Mouse (Mus musculus) liver, adult 2 months (tissue): ENCODE measurements around the gene Marc1. TPM values are rescaled to one million over a fixed set of nuclear protein-coding genes. Genes with fewer than 3 reads are reported as not detected.
A peak's percentile ranks its signal among the peaks of the same experiment; 100 is the strongest.

Experiments used
- DNase-seq: peaks from one replicate; pipeline ENCODE4 v3.0.0-alpha.2; 2011; ENCODE audit warnings: low read depth, low spot score; ENCODE audit errors: extremely low read depth
- H3K27ac ChIP-seq: fragments of 200-500 bp; replicated peaks from 2 replicates; pipeline ENCODE4 v1.5.1; 2012; ENCODE audit warnings: low read depth, mild to moderate bottlenecking, control low read depth, inconsistent platforms, low read length; ENCODE audit not compliant: insufficient read depth
- H3K27me3 ChIP-seq: fragments of 200-500 bp; 2 replicates; pipeline ENCODE4 v1.6.1; 2012; ENCODE audit warnings: mild to moderate bottlenecking, moderate library complexity, low read length, inconsistent platforms; ENCODE audit not compliant: control insufficient read depth, insufficient read depth
- H3K36me3 ChIP-seq: fragments of 200-500 bp; 2 replicates; pipeline ENCODE4 v1.6.1; 2012; ENCODE audit warnings: low read length, inconsistent platforms; ENCODE audit not compliant: control insufficient read depth, insufficient read depth
- H3K4me1 ChIP-seq: fragments of 200-500 bp; 2 replicates; pipeline ENCODE4 v1.6.1; 2011; ENCODE audit warnings: low read length; ENCODE audit not compliant: control insufficient read depth, insufficient read depth
- H3K4me3 ChIP-seq: fragments of 200-500 bp; 2 replicates; pipeline ENCODE4 v1.5.1; 2011; ENCODE audit warnings: low read depth, mild to moderate bottlenecking, control low read depth, low read length, moderate library complexity; ENCODE audit not compliant: insufficient read depth
- H3K79me2 ChIP-seq: fragments of 200-500 bp; 2 replicates; pipeline ENCODE4 v1.6.1; 2012; ENCODE audit warnings: inconsistent platforms, mild to moderate bottlenecking, low read length, moderate library complexity; ENCODE audit not compliant: control insufficient read depth, insufficient read depth
- H3K9ac ChIP-seq: fragments of 200-500 bp; 2 replicates; pipeline ENCODE4 v1.6.1; 2012; ENCODE audit warnings: low read depth, mild to moderate bottlenecking, control low read depth, inconsistent platforms, low read length
- CTCF ChIP-seq: fragments of 200-500 bp; IDR thresholded peaks from 2 replicates; pipeline ENCODE4 v1.5.1; 2011; ENCODE audit warnings: low read depth, low read length, control low read depth
- POLR2A ChIP-seq: fragments of 200-500 bp; IDR thresholded peaks from 2 replicates; pipeline ENCODE4 v1.6.1; 2011; ENCODE audit warnings: low read length, control low read depth; ENCODE audit not compliant: insufficient read depth; ENCODE audit errors: extremely low read depth
- WGBS: fragments of 180-500 bp; shearing (Covaris S2); methylation state at CpG from one replicate; pipeline ENCODE4 v1.1.7; 2018; 5-methylcytosine and 5-hydroxymethylcytosine counted together
- polyA plus RNA-seq: library from polyadenylated mRNA; depleted of rRNA; stranded (reverse); fragments of >200 nt; gene quantifications from 2 replicates; pipeline ENCODE4 v1.2.3, GENCODE M21; 2012; rRNA removed
- total RNA-seq: library from RNA; depleted of rRNA; stranded (reverse); fragments of >200 nt; gene quantifications from 2 replicates; pipeline ENCODE4 v1.2.3, GENCODE M21; 2014; rRNA removed

Marc1 gene
- 345 and 386 TPM in 2 replicates for total RNA-seq
- 395 and 462 TPM in 2 replicates for polyA plus RNA-seq

DNA sequence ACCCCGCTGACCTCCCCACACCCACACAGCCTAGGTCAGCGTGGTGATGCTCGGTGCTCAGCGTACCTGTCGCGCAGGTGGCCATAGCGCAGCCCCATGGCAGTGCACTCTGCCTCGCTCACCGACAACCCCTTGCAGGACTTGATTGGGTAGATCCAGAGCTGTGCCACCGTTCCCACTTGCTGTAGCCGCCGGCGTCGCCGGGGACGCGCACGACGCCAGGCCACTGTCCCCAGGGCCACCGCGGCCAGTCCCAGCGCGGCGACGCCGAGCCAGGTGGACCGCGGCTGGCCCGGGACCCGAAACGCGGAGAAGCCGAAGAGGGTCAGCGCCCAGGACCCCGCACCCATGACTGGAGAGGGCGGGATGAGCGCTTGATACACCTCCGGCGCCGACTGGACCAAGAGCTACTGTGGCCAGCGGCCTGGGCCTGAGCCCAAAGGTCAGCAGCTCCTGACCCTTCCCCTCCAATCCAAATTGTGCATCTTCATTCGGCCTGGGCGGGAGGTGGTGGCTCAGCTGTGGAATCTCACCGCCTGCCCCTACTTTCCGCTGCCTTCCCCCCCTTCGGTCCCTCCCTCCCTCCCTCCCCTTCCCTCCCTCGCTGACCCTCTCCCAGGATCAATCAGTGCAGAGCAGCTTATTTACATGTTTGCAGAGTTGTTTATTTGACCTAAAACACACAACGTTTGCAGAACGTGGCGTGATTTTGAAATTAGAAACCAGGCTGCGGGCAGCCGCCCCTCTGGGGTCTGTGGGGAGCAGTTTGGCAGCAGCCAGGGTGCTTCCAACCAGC is at the start of gene Marc1:
Gene Marc1 (minus strand): TSS at position 534 of the 796 bp plus-strand sequence.
- DNase-seq = peak; percentile 93
- Histone ChIP-seq H3K4me3 (peak within 1 kb of the TSS; percentile 99), H3K4me1 (peaks cover 21% of the 10 kb centered on the region), H3K36me3 (peaks cover 20% of the 10 kb centered on the region), H3K27ac (peak within 1 kb of the TSS; percentile 98), H3K9ac (peak within 1 kb of the TSS; percentile 99), H3K79me2 (peaks cover 14% of the 10 kb centered on the region; the same call in 1 of the 2 replicates), H3K27me3 (no peaks in the 10 kb centered on the region)
- TF ChIP-seq POLR2A (peak; percentile 89), CTCF (0 out of 2 replicates have a peak, but pooled peaks have one; percentile 3)
- WGBS = 7% methylated on average over 52 of the region's 52 CpGs

DNA sequence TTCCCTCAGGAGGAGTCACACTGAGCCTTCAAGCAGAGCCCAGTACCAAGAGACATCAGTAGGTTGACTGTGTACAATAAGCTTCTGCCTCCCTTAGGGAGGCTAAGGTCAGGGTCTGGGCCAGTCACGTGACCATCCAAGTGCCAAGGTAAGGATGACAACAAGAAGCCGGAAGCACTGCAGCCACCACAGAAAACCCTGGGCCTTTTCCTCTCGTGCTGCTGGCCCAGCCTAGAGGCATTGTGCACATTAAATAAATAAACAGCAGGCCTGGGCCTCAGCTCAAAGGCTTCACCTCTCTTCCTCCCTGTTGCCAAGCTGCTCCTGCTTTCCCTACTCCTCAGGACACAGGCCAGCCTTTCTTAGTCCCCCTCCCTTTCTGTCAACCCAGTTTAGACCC is 49.2 kb upstream of the Marc1 start:
- no peaks in the 10 kb centered on the region for H3K27me3 ChIP-seq
- no peak overlapping the region for H3K27ac ChIP-seq
- no peaks in the 10 kb centered on the region for H3K79me2 ChIP-seq
- no peak overlapping the region for H3K9ac ChIP-seq
- DNase-seq = no peak
- no peaks in the 10 kb centered on the region for H3K36me3 ChIP-seq
- TF ChIP-seq CTCF = no peak
- no peak for TF ChIP-seq POLR2A
- no peak overlapping the region for H3K4me3 ChIP-seq
- 46% methylated on average over 3 of the region's 3 CpGs for WGBS
- H3K4me1 ChIP-seq = peaks cover 6% of the 10 kb centered on the region

DNA sequence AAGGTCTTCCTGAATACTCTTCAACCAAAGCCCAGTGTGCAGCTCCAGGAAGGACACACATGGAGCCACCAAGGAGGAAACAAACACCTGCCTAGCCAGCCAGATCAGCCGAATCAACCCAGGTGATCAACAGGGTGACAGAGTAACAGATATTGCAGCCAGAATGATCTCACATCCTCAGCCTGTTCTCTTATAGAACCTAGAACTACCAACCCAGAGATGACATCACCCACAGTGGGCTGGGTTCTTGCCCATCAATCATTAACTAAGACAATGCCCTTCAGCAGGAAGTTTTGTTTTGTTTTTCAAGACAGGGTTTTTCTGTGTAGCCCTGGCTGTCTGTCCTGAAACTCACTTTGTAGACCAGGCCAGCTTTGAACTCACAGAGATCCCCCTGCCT is 47.1 kb upstream of the Marc1 start:
- peak; percentile 88 for DNase-seq
- Histone ChIP-seq H3K4me3 (no peak overlapping the region), H3K36me3 (no peaks in the 10 kb centered on the region), H3K27me3 (no peaks in the 10 kb centered on the region), H3K4me1 (peaks cover 14% of the 10 kb centered on the region), H3K9ac (peak overlapping the region; percentile 54), H3K27ac (peak overlapping the region; percentile 69), H3K79me2 (no peaks in the 10 kb centered on the region)
- TF ChIP-seq POLR2A = no peak
- no peak for TF ChIP-seq CTCF
- 14% methylated on average over 1 of the region's 1 CpGs for WGBS

GRCm38 (mm10) chr1:184857216-184857615 is 46.1 kb upstream of the Marc1 start:
- no peaks in the 10 kb centered on the region for H3K79me2 ChIP-seq
- no peaks in the 10 kb centered on the region for H3K36me3 ChIP-seq
- no peak overlapping the region for H3K27ac ChIP-seq
- WGBS = 93% methylated on average over 9 of the region's 9 CpGs
- H3K9ac ChIP-seq = no peak overlapping the region
- H3K4me1 ChIP-seq = peaks cover 17% of the 10 kb centered on the region
- H3K4me3 ChIP-seq = no peak overlapping the region
- H3K27me3 ChIP-seq = no peaks in the 10 kb centered on the region
- DNase-seq = no peak
- no peak for TF ChIP-seq POLR2A

GRCm38 (mm10) chr1:184853922-184854321 is 42.8 kb upstream of the Marc1 start:
- H3K4me1 ChIP-seq = peaks cover 18% of the 10 kb centered on the region
- no peak for TF ChIP-seq CTCF
- no peak for TF ChIP-seq POLR2A
- H3K27me3 ChIP-seq = no peaks in the 10 kb centered on the region
- H3K36me3 ChIP-seq = no peaks in the 10 kb centered on the region
- no peaks in the 10 kb centered on the region; the same call in 1 of the 2 replicates for H3K79me2 ChIP-seq
- H3K4me3 ChIP-seq = no peak overlapping the region
- WGBS = 17% methylated on average over 3 of the region's 3 CpGs
- DNase-seq = no peak
- H3K9ac ChIP-seq = no peak overlapping the region
- H3K27ac ChIP-seq = peak overlapping the region; percentile 51

GRCm38 (mm10) chr1:184853339-184853738 is 42.2 kb upstream of the Marc1 start:
- WGBS = 23% methylated on average over 5 of the region's 5 CpGs
- Histone ChIP-seq H3K36me3 (no peaks in the 10 kb centered on the region), H3K9ac (peak overlapping the region; percentile 9), H3K4me1 (peaks cover 15% of the 10 kb centered on the region), H3K4me3 (no peak overlapping the region), H3K79me2 (no peaks in the 10 kb centered on the region; the same call in 1 of the 2 replicates), H3K27ac (peak overlapping the region; percentile 51), H3K27me3 (no peaks in the 10 kb centered on the region)
- peak; percentile 70 for DNase-seq
- TF ChIP-seq CTCF = peak; percentile 96
- TF ChIP-seq POLR2A = no peak
